Mouse (Mus musculus) ES-Bruce4 (cell line): ENCODE measurements around the gene Rabl6. TPM values are rescaled to one million over a fixed set of nuclear protein-coding genes. Genes with fewer than 3 reads are reported as not detected.
A peak's percentile ranks its signal among the peaks of the same experiment; 100 is the strongest.

Experiments
- H3K27ac ChIP-seq: 2 replicates; pipeline ENCODE4 v1.5.1; 2012; ENCODE audit warnings: low read length, inconsistent platforms; ENCODE audit not compliant: insufficient read depth
- H3K27me3 ChIP-seq: 2 replicates; pipeline ENCODE4 v1.6.1; 2012; ENCODE audit warnings: mild to moderate bottlenecking, low read length, inconsistent platforms; ENCODE audit not compliant: control insufficient read depth, poor library complexity, insufficient read depth, severe bottlenecking
- H3K36me3 ChIP-seq: 2 replicates; pipeline ENCODE4 v1.6.1; 2012; ENCODE audit warnings: inconsistent platforms, mild to moderate bottlenecking, low read length, moderate library complexity; ENCODE audit not compliant: control insufficient read depth, poor library complexity, insufficient read depth, severe bottlenecking
- H3K4me1 ChIP-seq: one replicate; pipeline ENCODE4 v1.8.1; 2011; ENCODE audit warnings: low read length; ENCODE audit not compliant: control insufficient read depth, insufficient read depth
- H3K4me3 ChIP-seq: 2 replicates; pipeline ENCODE4 v1.5.1; 2011; ENCODE audit warnings: low read depth, mild to moderate bottlenecking, low read length
- H3K9ac ChIP-seq: 2 replicates; pipeline ENCODE4 v1.6.1; 2012; ENCODE audit warnings: low read depth, mild to moderate bottlenecking, inconsistent platforms; ENCODE audit not compliant: poor library complexity, severe bottlenecking
- H3K9me3 ChIP-seq: replicated peaks from 2 replicates; pipeline ENCODE4 v1.6.1; 2012; ENCODE audit warnings: mild to moderate bottlenecking, low read length, inconsistent platforms; ENCODE audit not compliant: control insufficient read depth, poor library complexity, insufficient read depth, severe bottlenecking
- CTCF ChIP-seq: IDR thresholded peaks from one replicate; pipeline ENCODE4 v1.8.1; 2011; ENCODE audit warnings: low read depth, low read length
- EP300 ChIP-seq: IDR thresholded peaks from 2 replicates; pipeline ENCODE4 v1.6.1; 2011; ENCODE audit warnings: low read depth, low read length; ENCODE audit not compliant: insufficient read depth
- POLR2A ChIP-seq: IDR thresholded peaks from one replicate; pipeline ENCODE4 v1.8.1; 2011; ENCODE audit warnings: low read length; ENCODE audit not compliant: insufficient read depth
- polyA plus RNA-seq: library from polyadenylated mRNA; stranded (reverse); fragments of >200 nt; gene quantifications from 2 replicates; pipeline ENCODE4 v1.2.4, GENCODE M21; 2011; ENCODE audit warnings: low read depth; ENCODE audit not compliant: missing spikeins, insufficient read depth, insufficient read length

Gene Rabl6
- 72.5 and 80.2 TPM in 2 replicates for polyA plus RNA-seq

- Histone ChIP-seq H3K4me3 (peak within 1 kb of the TSS; percentile 98), H3K9me3 (no peaks in the 10 kb centered on the region), H3K27ac (no peak within 1 kb of the TSS), H3K4me1 (no peaks in the 10 kb centered on the region), H3K9ac (peak within 1 kb of the TSS; percentile 97), H3K36me3 (no peaks in the 10 kb centered on the region), H3K27me3 (peaks cover 3% of the 10 kb centered on the region; the same call in 1 of the 2 replicates)
- 0 out of 2 replicates have a peak, but pooled peaks have one; percentile 38 for TF ChIP-seq EP300
- no peak for TF ChIP-seq CTCF
Measured at GRCm38 (mm10) chr2:25607761-25608622, at the start of gene Rabl6. Gene Rabl6, minus strand, starts transcription at chr2:25608521.

- no peaks in the 10 kb centered on the region for H3K4me1 ChIP-seq
- H3K4me3 ChIP-seq: no peak within 1 kb of the TSS
- no peak for TF ChIP-seq POLR2A
- no peak for TF ChIP-seq CTCF
- TF ChIP-seq EP300: no peak
- H3K27me3 ChIP-seq: no peaks in the 10 kb centered on the region
- no peaks in the 10 kb centered on the region for H3K36me3 ChIP-seq
- no peak within 1 kb of the TSS for H3K9ac ChIP-seq
- H3K9me3 ChIP-seq: no peaks in the 10 kb centered on the region
- no peak within 1 kb of the TSS for H3K27ac ChIP-seq
Measured at GRCm38 (mm10) chr2:25657652-25658051, 49.3 kb upstream of the Rabl6 start, which contains the start of gene Lcn5. Gene Lcn5, plus strand, starts transcription at chr2:25657952.

DNA sequence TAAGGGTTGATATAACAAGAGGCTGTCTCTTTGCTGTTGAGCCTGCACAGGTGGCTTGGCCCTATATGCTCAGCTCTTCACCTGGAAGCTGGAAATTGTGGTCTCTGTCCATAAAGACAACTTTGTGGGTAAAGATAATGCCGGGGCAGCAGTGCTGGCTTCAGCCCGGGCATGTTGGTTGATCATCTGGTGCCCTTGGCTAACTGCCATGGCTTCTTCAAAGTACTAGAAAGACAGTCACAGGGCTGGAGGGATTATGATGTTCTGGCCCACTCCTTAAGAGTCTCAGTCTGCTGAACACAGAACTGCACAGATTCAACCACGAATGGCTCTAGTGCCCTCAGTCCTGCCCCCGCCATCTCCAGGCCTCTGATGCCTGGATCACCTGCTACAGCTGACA lies 48.9 kb upstream of the Rabl6 start:
- no peaks in the 10 kb centered on the region for H3K27me3 ChIP-seq
- no peak overlapping the region for H3K4me3 ChIP-seq
- H3K36me3 ChIP-seq: no peaks in the 10 kb centered on the region
- H3K4me1 ChIP-seq: no peaks in the 10 kb centered on the region
- TF ChIP-seq CTCF (no peak), POLR2A (no peak), EP300 (no peak)
- H3K27ac ChIP-seq: no peak overlapping the region
- no peak overlapping the region for H3K9ac ChIP-seq
- no peaks in the 10 kb centered on the region for H3K9me3 ChIP-seq

GRCm38 (mm10) chr2:25656691-25657090 lies 48.4 kb upstream of the Rabl6 start:
- no peaks in the 10 kb centered on the region for H3K36me3 ChIP-seq
- no peaks in the 10 kb centered on the region for H3K27me3 ChIP-seq
- no peak overlapping the region for H3K27ac ChIP-seq
- H3K4me1 ChIP-seq: no peaks in the 10 kb centered on the region
- H3K9ac ChIP-seq: no peak overlapping the region
- no peaks in the 10 kb centered on the region for H3K9me3 ChIP-seq
- no peak overlapping the region for H3K4me3 ChIP-seq
- TF ChIP-seq EP300: no peak
- TF ChIP-seq CTCF: no peak

- Histone ChIP-seq H3K9ac (no peak overlapping the region), H3K27me3 (no peaks in the 10 kb centered on the region), H3K4me1 (no peaks in the 10 kb centered on the region), H3K27ac (no peak overlapping the region), H3K36me3 (no peaks in the 10 kb centered on the region), H3K4me3 (no peak overlapping the region), H3K9me3 (no peaks in the 10 kb centered on the region)
- TF ChIP-seq POLR2A: no peak
- no peak for TF ChIP-seq EP300
- TF ChIP-seq CTCF: no peak
Measured at GRCm38 (mm10) chr2:25654502-25654901, 46.2 kb upstream of the Rabl6 start.

DNA sequence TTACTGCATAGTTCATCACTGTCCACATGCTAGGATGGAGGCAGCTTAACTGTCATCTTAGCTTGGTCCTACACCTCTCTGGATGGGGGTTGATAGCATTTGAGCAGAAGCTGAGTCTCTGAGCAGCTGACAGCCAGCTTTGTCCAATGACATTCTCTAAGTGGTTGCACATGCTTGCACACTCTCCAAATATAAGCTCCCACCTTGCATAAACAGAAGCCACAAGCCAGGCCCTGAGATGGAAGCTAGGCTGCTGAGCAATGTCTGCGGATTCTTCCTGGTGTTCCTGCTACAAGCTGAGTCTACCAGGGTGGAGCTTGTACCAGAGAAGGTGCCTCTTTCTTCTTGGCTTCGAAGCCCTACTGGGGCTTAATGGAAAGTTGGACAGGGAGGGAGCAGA lies 44.6 kb upstream of the Rabl6 start, which contains the start of gene Lcn8:
Lcn8 (plus strand) TSS at position 219 of the 400 bp plus-strand sequence.
- Histone ChIP-seq H3K36me3 (no peaks in the 10 kb centered on the region), H3K27ac (no peak within 1 kb of the TSS), H3K27me3 (no peaks in the 10 kb centered on the region), H3K4me1 (no peaks in the 10 kb centered on the region), H3K9ac (no peak within 1 kb of the TSS), H3K9me3 (no peaks in the 10 kb centered on the region), H3K4me3 (no peak within 1 kb of the TSS)
- TF ChIP-seq POLR2A: no peak
